In the genomic region with DNA sequence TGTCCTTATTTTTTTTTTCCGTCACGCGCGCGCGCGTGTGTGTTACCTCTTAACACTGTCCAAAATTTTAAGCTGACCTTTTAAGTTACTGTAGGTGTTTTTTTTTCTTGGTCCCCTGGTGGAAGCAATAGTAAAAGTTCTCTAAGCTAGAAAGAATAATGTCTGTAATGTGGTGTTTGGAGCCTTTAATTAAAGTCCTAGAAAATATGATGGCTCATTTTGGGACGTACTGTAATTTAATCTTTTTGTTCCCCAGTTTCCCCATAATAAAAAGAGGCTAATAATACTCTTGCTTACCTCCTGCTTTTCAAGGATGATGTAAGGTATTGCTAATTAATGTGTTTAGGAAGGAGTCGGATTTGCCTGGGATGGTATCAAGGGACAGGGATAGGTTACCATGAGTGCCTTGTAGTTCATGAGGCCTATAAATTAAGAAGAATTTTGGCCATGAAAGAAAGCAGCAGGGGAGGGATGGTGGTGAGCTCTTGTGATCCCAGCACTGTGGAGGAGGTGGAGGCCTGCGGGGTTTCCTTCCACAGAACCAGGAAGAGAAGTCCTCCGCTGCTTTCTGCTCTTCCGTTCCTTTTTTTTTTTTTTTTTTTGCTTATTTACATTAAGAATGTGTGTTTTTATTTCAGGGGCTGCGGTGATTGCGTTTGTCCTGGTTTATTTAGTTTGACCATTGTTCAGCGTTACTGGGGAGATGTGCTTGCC, we compare ENCODE assay signal across 8 mouse cellular contexts. TPM values are rescaled to one million over a fixed set of nuclear protein-coding genes. Genes with fewer than 3 reads are reported as not detected.
DNase-seq lines count a peak whose midpoint lies in the region; ATAC-seq and TF ChIP-seq lines count a peak whose summit lies in the region.

No protein-coding gene starts in this region.

- 4% methylated on average over 15 of the region's 15 CpGs for WGBS in lung, adult 2 months
- under 1% methylated on average over 15 of the region's 15 CpGs for WGBS in embryonic facial prominence, embryonic 10.5 days
- WGBS in intestine, embryonic 16.5 days: 1% methylated on average over 15 of the region's 15 CpGs

- no peak for TF ChIP-seq CTCF in lung, adult 2 months (IDR thresholded peaks at IDR 0.05; ENCODE audit: insufficient read depth, low read length)

- no peak for ATAC-seq in intestine, embryonic 16.5 days

- no peak for TF ChIP-seq POLR2A in lung, adult 2 months (IDR thresholded peaks at IDR 0.05; ENCODE audit: borderline replicate concordance, extremely low read depth, low read depth, low read length)
- TF ChIP-seq POLR2A in myocyte (IDR thresholded peaks at IDR 0.05; ENCODE audit: insufficient read length, low read depth): no peak

- peaks cover 77% of the 10 kb centered on the region for H3K79me2 ChIP-seq in myocyte (ENCODE audit: control insufficient read depth, insufficient read depth)

- H3K36me3 ChIP-seq in embryonic facial prominence, embryonic 10.5 days (replicated peaks): 0 out of 2 replicates have a peak, but pooled peaks cover 4% of the 10 kb centered on the region
- H3K36me3 ChIP-seq in intestine, embryonic 16.5 days (ENCODE audit: control insufficient read depth, insufficient read depth, low read length): no peaks in the 10 kb centered on the region
- H3K36me3 ChIP-seq in myocyte (ENCODE audit: control insufficient read depth, insufficient read depth): no peaks in the 10 kb centered on the region

- H3K4me1 ChIP-seq in lung, adult 2 months (ENCODE audit: control insufficient read depth, insufficient read depth, low read length): peaks cover 32% of the 10 kb centered on the region
- peaks cover 52% of the 10 kb centered on the region for H3K4me1 ChIP-seq in embryonic facial prominence, embryonic 10.5 days
- H3K4me1 ChIP-seq in intestine, embryonic 16.5 days (ENCODE audit: control insufficient read depth, insufficient read depth, low read length): peaks cover 33% of the 10 kb centered on the region

- peak overlapping the region; percentile 92 for H3K9ac ChIP-seq in intestine, embryonic 16.5 days (ENCODE audit: low read depth, low read length)

- peak overlapping the region; percentile 99 for H3K27ac ChIP-seq in embryonic facial prominence, embryonic 10.5 days (replicated peaks)
- H3K27ac ChIP-seq in intestine, embryonic 16.5 days (ENCODE audit: low read length): peak overlapping the region; percentile 99

- no peak for DNase-seq in lung, adult 2 months
- no peak for DNase-seq in lung, postnatal 14 days
- peak; percentile 42 for DNase-seq in embryonic facial prominence, embryonic 10.5 days (ENCODE audit: low spot score)
- DNase-seq in ovary, postnatal 14 days (ENCODE audit: low spot score): no peak
- no peak for DNase-seq in gastrocnemius, postnatal 25 days
- no peak for DNase-seq in left cerebral cortex, adult 9 months (ENCODE audit: low spot score in 2 of 2)

- H3K9me3 ChIP-seq in embryonic facial prominence, embryonic 10.5 days: no peaks in the 10 kb centered on the region
- H3K9me3 ChIP-seq in intestine, embryonic 16.5 days (ENCODE audit: control insufficient read depth, low read length): no peaks in the 10 kb centered on the region

- peak overlapping the region; percentile 69 for H3K4me2 ChIP-seq in intestine, embryonic 16.5 days (ENCODE audit: low read depth, low read length)
- H3K4me2 ChIP-seq in myocyte (ENCODE audit: low read depth): peak overlapping the region; percentile 91

- peak overlapping the region; percentile 87 for H3ac ChIP-seq in myocyte (ENCODE audit: control insufficient read depth, insufficient read length)

- peak overlapping the region; percentile 50 for H3K4me3 ChIP-seq in lung, adult 2 months (replicated peaks; ENCODE audit: extremely low read depth, low read depth, low read length)
- H3K4me3 ChIP-seq in embryonic facial prominence, embryonic 10.5 days: peak overlapping the region; percentile 91
- peak overlapping the region; percentile 71 for H3K4me3 ChIP-seq in intestine, embryonic 16.5 days (ENCODE audit: low read length)
- peak overlapping the region; percentile 71 for H3K4me3 ChIP-seq in myocyte

- no peaks in the 10 kb centered on the region for H3K27me3 ChIP-seq in embryonic facial prominence, embryonic 10.5 days (replicated peaks; ENCODE audit: low read depth, poor library complexity, severe bottlenecking)
- H3K27me3 ChIP-seq in intestine, embryonic 16.5 days (replicated peaks; ENCODE audit: control insufficient read depth, insufficient read depth, low read length): no peaks in the 10 kb centered on the region
- H3K27me3 ChIP-seq in myocyte (ENCODE audit: control insufficient read depth, insufficient read depth, insufficient read length): no peaks in the 10 kb centered on the region

TF ChIP-seq in myocyte, 11 proteins besides CTCF, POLR2A, EP300 and RAD21:
- no peak for TF ChIP-seq E2F4 (IDR thresholded peaks at IDR 0.05; ENCODE audit: insufficient read depth)
- no peak for TF ChIP-seq MAX (IDR thresholded peaks at IDR 0.05; ENCODE audit: low read depth)
- TF ChIP-seq SRF (IDR thresholded peaks at IDR 0.05; ENCODE audit: control insufficient read depth, insufficient read length, low read depth): no peak
- TF ChIP-seq TCF12 (IDR thresholded peaks at IDR 0.05; ENCODE audit: insufficient read depth, poor library complexity, severe bottlenecking): no peak
- TF ChIP-seq CEBPB (IDR thresholded peaks at IDR 0.05; ENCODE audit: insufficient read depth, poor library complexity, severe bottlenecking): no peak
- TF ChIP-seq REST (IDR thresholded peaks at IDR 0.05; ENCODE audit: insufficient read depth, insufficient read length): no peak
- TF ChIP-seq USF1 (IDR thresholded peaks at IDR 0.05; ENCODE audit: low read depth): no peak
- TF ChIP-seq MYOG (IDR thresholded peaks at IDR 0.05; ENCODE audit: control insufficient read depth in 1 of 3, insufficient read depth in 1 of 3, insufficient read length in 2 of 3, low read depth in 2 of 3): no peak
- no peak for TF ChIP-seq MYOD1 (IDR thresholded peaks at IDR 0.05; ENCODE audit: control insufficient read depth in 1 of 3, insufficient read length in 2 of 3, low read depth in 2 of 3)
- TF ChIP-seq TCF3 (IDR thresholded peaks at IDR 0.05; ENCODE audit: insufficient read length, low read depth): no peak
- TF ChIP-seq POLR2AphosphoS2 (IDR thresholded peaks at IDR 0.05; ENCODE audit: insufficient read length, low read depth): no peak

RNA-seq across cellular contexts. Expression of a gene that starts 0.8 kb away (rescaled TPM):
- polyA plus RNA-seq in lung, adult 2 months (2012; rRNA removed): 16.7 and 26.5 TPM in 2 replicates
- 23.7 and 24.6 TPM in 2 replicates for polyA plus RNA-seq in embryonic facial prominence, embryonic 10.5 days (2016; fragmentation: Nextera tagmentation; extraction: Ambion mirVana)
- polyA plus RNA-seq in intestine, embryonic 16.5 days (2015; fragmentation: Nextera tagmentation; extraction: Ambion mirVana): 36.2 and 42.1 TPM in 2 replicates
- 13.0 TPM for polyA plus RNA-seq in myocyte (2012; fragmentation: generic; extraction: Trizol)
- 10 to 100 TPM; 10.3 to 12.6 TPM for total RNA-seq in gastrocnemius, postnatal 25 days (2021)

RNA-seq across cellular contexts. Expression of a gene that starts 1.7 kb away (rescaled TPM):
- 16.4 and 19.4 TPM in 2 replicates for polyA plus RNA-seq in lung, adult 2 months (2012; rRNA removed)
- polyA plus RNA-seq in embryonic facial prominence, embryonic 10.5 days (2016; fragmentation: Nextera tagmentation; extraction: Ambion mirVana): 33.1 and 34.9 TPM in 2 replicates
- 21.9 and 22.2 TPM in 2 replicates for polyA plus RNA-seq in intestine, embryonic 16.5 days (2015; fragmentation: Nextera tagmentation; extraction: Ambion mirVana)
- polyA plus RNA-seq in myocyte (2012; fragmentation: generic; extraction: Trizol): 5.6 TPM
- total RNA-seq in gastrocnemius, postnatal 25 days (2021): 10 to 100 TPM; 18.1 to 23.6 TPM
